Mouse (Mus musculus) bone marrow, adult 2 months (tissue): ENCODE measurements around the gene Anxa9.

Experiments used
- CTCF ChIP-seq: fragments of 200-500 bp; IDR thresholded peaks from 2 replicates; pipeline ENCODE4 v1.5.1; 2011; ENCODE audit warnings: low read length, control low read depth; ENCODE audit not compliant: control insufficient read depth, insufficient read depth
- POLR2A ChIP-seq: fragments of 200-500 bp; IDR thresholded peaks from 2 replicates; pipeline ENCODE4 v1.6.1; 2011; ENCODE audit warnings: low read depth, mild to moderate bottlenecking, control low read depth, low read length, borderline replicate concordance; ENCODE audit not compliant: control insufficient read depth

DNA sequence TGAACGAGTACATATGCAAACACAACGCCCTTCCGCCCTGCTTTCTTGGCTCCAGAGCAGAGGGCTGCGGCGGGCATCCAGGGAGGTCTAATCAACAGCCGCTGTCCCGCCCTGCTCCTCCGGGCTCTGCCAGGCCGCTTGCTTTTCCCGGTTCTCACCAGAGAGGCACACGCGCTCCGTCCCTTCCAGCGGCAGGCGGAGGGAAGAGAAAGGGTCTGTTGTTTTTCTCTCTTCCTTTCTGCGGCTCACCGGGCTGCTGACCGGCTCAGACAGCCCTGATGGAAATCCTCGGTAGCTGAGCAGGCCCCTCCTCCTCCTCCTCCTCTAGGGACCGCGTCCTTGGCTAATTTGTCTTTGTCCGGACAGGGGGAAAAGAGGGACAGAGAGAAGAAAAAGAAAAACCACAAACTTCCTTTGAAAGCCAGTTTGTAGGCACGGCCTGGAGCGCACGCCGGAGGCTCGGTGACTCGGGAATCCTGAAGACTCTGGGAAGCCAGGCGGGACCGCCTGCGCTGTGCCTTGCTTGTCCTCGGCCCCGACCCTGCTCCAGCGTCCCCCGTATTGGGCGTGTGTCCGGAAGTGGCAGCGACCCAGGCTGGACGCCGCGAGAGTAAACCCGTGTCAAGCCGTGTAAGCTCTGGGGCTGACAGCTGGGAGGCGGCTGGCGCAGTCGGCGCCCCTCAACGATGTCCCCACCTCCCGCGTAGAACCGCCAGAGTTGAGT is 23.9 kb downstream of the Anxa9 start:
- TF ChIP-seq POLR2A (peak; percentile 76), CTCF (no peak)
